Mouse (Mus musculus): ENCODE measurements around the gene Coro7.

- TF ChIP-seq CTCF (IDR thresholded peaks at IDR 0.05; ENCODE audit: borderline replicate concordance, control insufficient read depth, extremely low read depth, insufficient read depth, low read length, poor library complexity) (no peak), POLR2A (IDR thresholded peaks at IDR 0.05; ENCODE audit: control insufficient read depth, extremely low read depth, insufficient read depth, low read length, poor library complexity) (no peak)
Measured at GRCm38 (mm10) chr16:4593971-4594813, 85.4 kb downstream of the Coro7 start, which contains the start of gene Glis2.

Data from thymus, adult 2 months (tissue).